Mouse (Mus musculus) hindbrain, postnatal 0 days (tissue): ENCODE results near the gene Slc25a48. TPM values are rescaled to one million over a fixed set of nuclear protein-coding genes. Genes with fewer than 3 reads are reported as not detected.

Experiments used
- ATAC-seq: fragments of 200-750 bp; cut with Nextera tagmentation; 2 replicates; pipeline ENCODE4 v1.8.0; 2017; ENCODE audit warnings: mild to moderate bottlenecking, moderate TSS enrichment, moderate library complexity
- DNase-seq: peaks from one replicate; pipeline ENCODE4 v3.0.0-alpha.2; 2015; ENCODE audit warnings: low spot score
- H3K27ac ChIP-seq: fragments of 300-500 bp; sonication (generic); 2 replicates; pipeline ENCODE4 v1.5.1; 2014; ENCODE audit warnings: mild to moderate bottlenecking
- H3K27me3 ChIP-seq: fragments of 300-500 bp; sonication (generic); 2 replicates; pipeline ENCODE4 v1.6.1; 2014; ENCODE audit warnings: low read length, mixed read lengths; ENCODE audit not compliant: insufficient read depth
- H3K36me3 ChIP-seq: fragments of 300-500 bp; sonication (generic); 2 replicates; pipeline ENCODE4 v1.6.1; 2014; ENCODE audit warnings: low read length, mixed read lengths; ENCODE audit not compliant: insufficient read depth
- H3K4me1 ChIP-seq: fragments of 300-500 bp; sonication (generic); 2 replicates; pipeline ENCODE4 v1.6.1; 2014; ENCODE audit warnings: antibody characterized with exemption, low read length, mixed read lengths; ENCODE audit not compliant: insufficient read depth
- H3K4me2 ChIP-seq: fragments of 300-500 bp; sonication (generic); 2 replicates; pipeline ENCODE4 v1.6.1; 2014; ENCODE audit warnings: low read depth, mild to moderate bottlenecking, low read length, moderate library complexity, mixed read lengths
- H3K4me3 ChIP-seq: fragments of 300-500 bp; sonication (generic); 2 replicates; pipeline ENCODE4 v1.5.1; 2014; ENCODE audit warnings: low read length
- H3K9ac ChIP-seq: fragments of 300-500 bp; sonication (generic); replicated peaks from 2 replicates; pipeline ENCODE4 v1.6.1; 2014; ENCODE audit warnings: mild to moderate bottlenecking, low read length, moderate library complexity, mixed read lengths
- H3K9me3 ChIP-seq: fragments of 300-500 bp; sonication (generic); 2 replicates; pipeline ENCODE4 v1.6.1; 2016; ENCODE audit warnings: low read length, mixed read lengths
- CTCF ChIP-seq: IDR thresholded peaks from 2 replicates; pipeline ENCODE4 v1.5.1; 2016; ENCODE audit warnings: antibody characterized with exemption, control low read depth, low read depth
- WGBS: fragments of 180-500 bp; shearing (Covaris S2); extraction: QIAGEN DNeasy Blood & Tissue Kit; methylation state at CpG from one replicate; pipeline ENCODE4 v1.1.7; 2014; 5-methylcytosine and 5-hydroxymethylcytosine counted together
- polyA plus RNA-seq: library from polyadenylated mRNA; unstranded; fragments of >200 nt; fragmentation: Nextera tagmentation; extraction: Ambion mirVana; gene quantifications from 2 replicates; pipeline ENCODE4 v1.2.1, GENCODE M21; 2015
- total RNA-seq: library from RNA; depleted of rRNA; stranded (reverse); fragments of >200 nt; gene quantifications from 2 replicates; pipeline ENCODE4 v1.2.3, GENCODE M21; 2014

Slc25a48 gene
- total and polyA plus RNA-seq, 2 experiments from 2014 or later: not detected

DNA sequence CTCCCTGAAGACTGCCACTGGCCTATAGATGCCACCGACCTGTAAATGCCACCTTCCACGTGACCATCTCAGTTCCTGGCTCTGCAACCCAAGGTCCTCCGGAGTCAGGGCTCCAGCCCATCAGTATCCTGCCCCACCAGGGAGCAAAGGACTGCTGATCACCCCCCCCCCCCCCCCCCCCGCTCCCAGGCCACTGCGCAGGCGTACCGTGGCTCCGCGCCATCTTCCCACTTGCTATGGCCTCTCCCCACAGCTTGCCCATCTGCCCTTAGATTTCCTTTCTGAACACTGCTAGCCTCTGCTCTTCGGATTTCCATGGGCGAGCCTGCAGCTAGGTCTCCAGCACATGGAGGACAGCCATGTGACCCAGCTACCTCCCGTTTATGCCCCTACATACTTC lies 5.7 kb upstream of the Slc25a48 start:
- H3K4me1 ChIP-seq: no peaks in the 10 kb centered on the region
- no peak for ATAC-seq
- H3K27ac ChIP-seq: peak overlapping the region; percentile 0; the same call in 1 of the 2 replicates
- no peak for TF ChIP-seq CTCF
- no peak overlapping the region for H3K4me3 ChIP-seq
- DNase-seq: no peak
- H3K36me3 ChIP-seq: no peaks in the 10 kb centered on the region
- H3K27me3 ChIP-seq: peaks cover 9% of the 10 kb centered on the region; the same call in 1 of the 2 replicates
- 77% methylated on average over 11 of the region's 12 CpGs for WGBS
- no peak overlapping the region for H3K9ac ChIP-seq
- no peak overlapping the region for H3K4me2 ChIP-seq
- no peaks in the 10 kb centered on the region for H3K9me3 ChIP-seq

DNA sequence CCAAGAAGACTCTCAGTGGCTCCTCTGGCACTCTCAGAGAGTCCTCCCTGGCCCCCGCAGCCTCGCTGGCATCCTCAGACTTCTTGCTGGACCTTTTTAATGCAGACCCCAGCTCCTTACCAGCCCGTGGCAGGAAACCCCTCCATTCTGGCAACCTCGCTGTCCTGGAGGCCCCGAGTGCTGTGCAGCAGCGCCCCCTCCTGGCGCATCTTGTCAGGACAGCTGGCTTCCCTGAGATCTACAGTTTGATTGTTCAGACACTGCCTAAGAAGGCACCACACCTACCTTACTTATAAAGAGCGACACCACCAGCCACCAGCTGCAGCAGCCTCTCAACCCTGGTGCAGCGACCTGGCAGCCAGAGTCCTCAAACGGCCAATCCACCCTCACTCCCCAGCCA lies 4.7 kb upstream of the Slc25a48 start:
- no peak overlapping the region for H3K4me3 ChIP-seq
- 0 out of 2 replicates have a peak, but pooled peaks cover 5% of the 10 kb centered on the region for H3K4me1 ChIP-seq
- no peaks in the 10 kb centered on the region for H3K9me3 ChIP-seq
- 12% methylated on average over 10 of the region's 10 CpGs for WGBS
- H3K9ac ChIP-seq: no peak overlapping the region
- TF ChIP-seq CTCF: peak; percentile 92
- H3K36me3 ChIP-seq: no peaks in the 10 kb centered on the region
- peaks cover 13% of the 10 kb centered on the region for H3K27me3 ChIP-seq
- no peak overlapping the region for H3K4me2 ChIP-seq
- ATAC-seq (peak; percentile 28; the same call in 1 of the 2 replicates), DNase-seq (peak; percentile 86)
- no peak overlapping the region for H3K27ac ChIP-seq

DNA sequence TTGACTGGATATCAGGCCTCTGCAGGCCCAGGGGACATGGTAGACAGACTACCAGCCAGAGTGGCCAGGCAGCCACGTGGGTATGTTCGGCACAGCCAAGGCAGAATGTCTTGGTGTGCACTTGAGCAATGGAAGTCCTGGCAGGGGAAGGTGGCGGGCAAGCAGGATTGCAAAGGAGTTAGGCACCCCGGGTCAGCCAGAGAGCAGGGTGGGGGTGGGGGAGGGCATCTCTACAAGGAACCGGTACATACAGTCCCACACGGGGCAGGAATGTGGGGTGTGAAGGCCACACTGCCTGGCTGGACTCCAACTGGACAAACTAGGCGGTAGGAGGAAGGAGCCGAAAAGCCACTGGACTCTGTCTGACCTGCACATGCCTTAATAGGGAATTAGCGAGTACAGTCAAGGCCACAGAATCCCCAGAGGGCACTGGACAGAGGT lies 3.8 kb upstream of the Slc25a48 start:
- DNase-seq: no peak
- WGBS: 68% methylated on average over 9 of the region's 9 CpGs

DNA sequence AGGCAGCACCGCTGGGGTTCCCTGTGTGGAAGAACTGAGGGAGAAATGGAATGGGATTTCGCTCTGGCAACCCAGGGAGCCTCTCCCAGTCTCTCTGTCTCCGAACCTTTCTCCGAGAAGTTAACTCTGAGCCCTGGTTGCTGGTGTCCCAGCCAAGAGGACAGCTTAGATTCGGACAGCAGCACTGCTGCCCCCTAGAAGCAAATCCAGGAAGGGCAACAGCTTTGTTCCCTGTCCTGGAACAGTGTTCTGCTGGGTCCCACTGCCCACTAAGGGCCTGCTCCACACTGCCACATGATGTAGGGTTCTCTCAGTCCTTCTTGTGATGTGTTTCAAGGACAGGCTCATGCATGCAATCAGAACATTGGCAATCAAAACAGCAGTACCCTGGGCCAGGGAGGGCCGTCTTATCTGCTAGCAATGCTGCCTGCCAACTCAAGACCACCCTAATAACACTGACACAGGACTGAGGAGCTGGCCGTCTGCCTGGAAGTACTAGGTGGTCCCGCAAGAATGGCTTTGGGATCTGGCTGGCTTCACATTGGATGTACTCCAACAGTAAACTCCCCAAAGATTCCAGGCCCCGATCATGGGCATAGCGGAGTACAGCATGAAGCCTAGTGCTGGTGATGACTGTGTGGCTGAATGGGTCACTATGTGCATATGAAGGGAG lies 2.4 kb upstream of the Slc25a48 start:
- ATAC-seq (peak; percentile 56), DNase-seq (peak; percentile 52)
- no peak overlapping the region for H3K4me2 ChIP-seq
- H3K4me1 ChIP-seq: 0 out of 2 replicates have a peak, but pooled peaks cover 8% of the 10 kb centered on the region
- peaks cover 34% of the 10 kb centered on the region for H3K27me3 ChIP-seq
- H3K4me3 ChIP-seq: no peak overlapping the region
- H3K9me3 ChIP-seq: no peaks in the 10 kb centered on the region
- H3K36me3 ChIP-seq: no peaks in the 10 kb centered on the region
- no peak overlapping the region for H3K9ac ChIP-seq
- H3K27ac ChIP-seq: no peak overlapping the region
- TF ChIP-seq CTCF: peak; percentile 49
- 46% methylated on average over 10 of the region's 10 CpGs for WGBS

More for the DNA sequence above, 3.8 kb upstream of the Slc25a48 start:
- H3K9me3 ChIP-seq: no peaks in the 10 kb centered on the region
- 0 out of 2 replicates have a peak, but pooled peaks have one; percentile 22 for ATAC-seq
- H3K27me3 ChIP-seq: peaks cover 22% of the 10 kb centered on the region
- H3K4me2 ChIP-seq: no peak overlapping the region
- no peak overlapping the region for H3K27ac ChIP-seq
- H3K4me3 ChIP-seq: no peak overlapping the region
- 0 out of 2 replicates have a peak, but pooled peaks cover 8% of the 10 kb centered on the region for H3K4me1 ChIP-seq
- H3K9ac ChIP-seq: no peak overlapping the region
- no peak for TF ChIP-seq CTCF
- H3K36me3 ChIP-seq: no peaks in the 10 kb centered on the region

DNA sequence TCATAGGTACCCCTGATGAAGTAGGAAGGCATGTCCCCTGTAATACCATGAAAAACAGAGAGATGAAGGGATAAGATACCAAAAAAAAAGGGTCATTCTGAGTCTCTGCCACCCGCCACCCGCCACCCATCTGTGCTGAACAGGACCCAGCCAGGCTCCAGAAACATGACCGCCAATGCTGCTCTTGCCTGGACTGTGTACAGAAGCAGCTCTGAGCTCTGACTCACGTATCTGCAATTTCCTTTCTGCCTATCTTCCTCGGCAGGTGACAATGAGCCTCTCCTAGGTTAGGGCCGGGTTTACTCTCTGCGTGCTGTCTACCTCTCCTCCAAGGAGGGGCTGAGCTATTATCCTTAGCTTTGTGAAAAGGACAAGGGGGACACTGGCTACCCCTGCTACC lies 5.3 kb downstream of the Slc25a48 start:
- ATAC-seq (no peak), DNase-seq (no peak)
- H3K4me1 ChIP-seq: 0 out of 2 replicates have a peak, but pooled peaks cover 4% of the 10 kb centered on the region
- no peak overlapping the region for H3K27ac ChIP-seq
- H3K9ac ChIP-seq: no peak overlapping the region
- no peak for TF ChIP-seq CTCF
- H3K4me3 ChIP-seq: no peak overlapping the region
- H3K27me3 ChIP-seq: peaks cover 23% of the 10 kb centered on the region
- 86% methylated on average over 7 of the region's 7 CpGs for WGBS
- no peaks in the 10 kb centered on the region for H3K36me3 ChIP-seq
- no peaks in the 10 kb centered on the region for H3K9me3 ChIP-seq
- no peak overlapping the region for H3K4me2 ChIP-seq

DNA sequence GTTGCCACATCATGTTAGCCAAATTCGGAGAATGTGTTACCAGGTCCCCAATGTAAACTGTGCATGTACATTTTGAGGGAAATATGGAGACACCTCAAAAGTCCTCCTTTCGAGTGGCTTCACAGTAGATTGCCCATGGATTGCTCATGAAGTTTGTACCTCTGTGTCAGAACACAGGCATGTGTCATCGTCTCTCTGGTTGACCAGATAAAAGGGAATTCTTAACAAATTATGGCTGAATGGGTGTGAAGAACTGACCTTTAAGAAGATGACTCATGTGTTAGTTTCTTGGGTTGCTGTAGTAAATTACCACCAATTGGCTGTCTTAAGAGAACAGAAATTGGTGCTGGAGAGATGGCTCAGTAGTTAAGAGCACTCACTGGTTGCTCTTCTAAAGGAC lies 6.0 kb downstream of the Slc25a48 start:
- H3K4me1 ChIP-seq: no peaks in the 10 kb centered on the region
- no peaks in the 10 kb centered on the region for H3K9me3 ChIP-seq
- H3K27ac ChIP-seq: no peak overlapping the region
- 94% methylated on average over 3 of the region's 3 CpGs for WGBS
- H3K4me3 ChIP-seq: no peak overlapping the region
- ATAC-seq (no peak), DNase-seq (no peak)
- no peaks in the 10 kb centered on the region for H3K36me3 ChIP-seq
- H3K27me3 ChIP-seq: peaks cover 16% of the 10 kb centered on the region
- TF ChIP-seq CTCF: no peak
- no peak overlapping the region for H3K4me2 ChIP-seq
- no peak overlapping the region for H3K9ac ChIP-seq

DNA sequence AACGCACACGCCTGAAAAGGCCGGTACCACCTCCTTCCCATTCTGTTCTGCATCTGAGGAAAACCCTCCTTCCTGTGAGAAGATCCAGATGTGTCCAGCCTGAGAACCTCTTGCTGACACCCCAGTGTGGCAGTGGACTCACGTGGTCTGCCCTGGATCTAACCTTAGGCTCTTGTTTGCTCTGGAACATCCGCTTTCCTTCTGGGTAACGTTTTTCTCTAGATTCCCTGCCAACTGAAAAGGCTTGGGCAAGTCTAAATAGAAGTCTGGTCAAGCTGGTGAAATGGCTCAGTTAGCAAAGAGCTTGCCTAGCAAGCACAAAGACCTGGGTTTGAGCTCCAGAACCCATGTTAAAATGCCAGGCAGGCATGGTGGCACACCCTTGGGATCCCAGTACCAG lies 6.8 kb downstream of the Slc25a48 start:
- Histone ChIP-seq H3K4me2 (no peak overlapping the region), H3K27ac (no peak overlapping the region), H3K4me1 (peaks cover 6% of the 10 kb centered on the region; the same call in 1 of the 2 replicates), H3K27me3 (peaks cover 7% of the 10 kb centered on the region), H3K9me3 (no peaks in the 10 kb centered on the region), H3K9ac (no peak overlapping the region), H3K36me3 (no peaks in the 10 kb centered on the region), H3K4me3 (no peak overlapping the region)
- WGBS: 90% methylated on average over 6 of the region's 6 CpGs
- no peak for DNase-seq
- TF ChIP-seq CTCF: no peak
- no peak for ATAC-seq
